Mouse (Mus musculus) lung, embryonic 14.5 days (tissue): ENCODE data around the gene Wdr64. TPM values are rescaled to one million over a fixed set of nuclear protein-coding genes. Genes with fewer than 3 reads are reported as not detected.

ENCODE experiments used
- ATAC-seq: fragments of 200-750 bp; cut with Nextera tagmentation; 2 replicates; pipeline ENCODE4 v1.8.0; 2017; ENCODE audit warnings: mild to moderate bottlenecking, moderate TSS enrichment, moderate library complexity; ENCODE audit not compliant: insufficient read depth
- DNase-seq: peaks from one replicate; pipeline ENCODE4 v3.0.0-alpha.2; 2015
- H3K27ac ChIP-seq: fragments of 300-500 bp; sonication (generic); 2 replicates; pipeline ENCODE4 v1.5.1; 2014; ENCODE audit warnings: low read depth, mild to moderate bottlenecking, moderate library complexity
- H3K27me3 ChIP-seq: fragments of 300-500 bp; sonication (generic); 2 replicates; pipeline ENCODE4 v1.6.1; 2014; ENCODE audit warnings: low read length, control low read depth; ENCODE audit not compliant: insufficient read depth
- H3K36me3 ChIP-seq: fragments of 300-500 bp; sonication (generic); 2 replicates; pipeline ENCODE4 v1.6.1; 2014; ENCODE audit warnings: control low read depth; ENCODE audit not compliant: insufficient read depth
- H3K4me1 ChIP-seq: fragments of 300-500 bp; sonication (generic); 2 replicates; pipeline ENCODE4 v1.6.1; 2014; ENCODE audit warnings: antibody characterized with exemption, control low read depth; ENCODE audit not compliant: insufficient read depth
- H3K4me2 ChIP-seq: fragments of 300-500 bp; sonication (generic); 2 replicates; pipeline ENCODE4 v1.6.1; 2014; ENCODE audit warnings: mild to moderate bottlenecking
- H3K4me3 ChIP-seq: fragments of 300-500 bp; sonication (generic); 2 replicates; pipeline ENCODE4 v1.5.1; 2014; ENCODE audit warnings: low read depth, low read length
- H3K9ac ChIP-seq: fragments of 300-500 bp; sonication (generic); 2 replicates; pipeline ENCODE4 v1.6.1; 2014
- H3K9me3 ChIP-seq: fragments of 300-500 bp; sonication (generic); 2 replicates; pipeline ENCODE4 v1.6.1; 2016; ENCODE audit warnings: low read depth, low read length, control low read depth
- CTCF ChIP-seq: IDR thresholded peaks from 2 replicates; pipeline ENCODE4 v1.5.1; 2016; ENCODE audit warnings: antibody characterized with exemption, low read depth
- WGBS: fragments of 180-500 bp; shearing (Covaris S2); extraction: QIAGEN DNeasy Blood & Tissue Kit; methylation state at CpG from one replicate; pipeline ENCODE4 v1.1.7; 2014; 5-methylcytosine and 5-hydroxymethylcytosine counted together
- polyA plus RNA-seq: library from polyadenylated mRNA; unstranded; fragments of >200 nt; fragmentation: Nextera tagmentation; extraction: Ambion mirVana; gene quantifications from 2 replicates; pipeline ENCODE4 v1.2.1, GENCODE M21; 2014

The Wdr64 gene
- polyA plus RNA-seq, 1 experiment from 2014 or later = not detected

DNA sequence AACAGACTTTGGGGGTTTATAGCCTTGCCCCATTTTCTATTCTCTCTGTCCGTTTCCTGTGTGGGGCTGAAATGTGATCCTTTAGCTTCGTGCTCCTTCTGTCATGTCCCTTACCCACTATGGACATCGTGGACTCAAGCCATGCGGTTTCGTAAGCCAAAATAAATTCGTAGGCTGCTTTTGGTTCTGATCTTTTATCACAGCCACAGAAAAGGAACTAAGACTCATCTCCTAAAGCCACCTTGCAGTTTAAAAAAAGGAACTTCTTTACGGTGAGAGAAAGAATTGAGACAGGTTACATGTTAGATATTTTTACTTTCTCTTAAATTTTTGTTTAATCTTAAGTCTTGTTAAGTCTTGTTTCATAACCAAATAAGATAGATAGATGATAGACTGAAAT, 130.1 kb downstream of the Wdr64 start:
- no peaks in the 10 kb centered on the region for H3K4me1 ChIP-seq
- H3K4me3 ChIP-seq = no peak overlapping the region
- ATAC-seq = no peak
- no peak for DNase-seq
- 84% methylated on average over 7 of the region's 7 CpGs for WGBS
- H3K27me3 ChIP-seq = no peaks in the 10 kb centered on the region
- no peak for TF ChIP-seq CTCF
- no peaks in the 10 kb centered on the region for H3K9me3 ChIP-seq
- no peak overlapping the region for H3K27ac ChIP-seq
- H3K4me2 ChIP-seq = no peak overlapping the region
- no peak overlapping the region for H3K9ac ChIP-seq
- H3K36me3 ChIP-seq = no peaks in the 10 kb centered on the region

DNA sequence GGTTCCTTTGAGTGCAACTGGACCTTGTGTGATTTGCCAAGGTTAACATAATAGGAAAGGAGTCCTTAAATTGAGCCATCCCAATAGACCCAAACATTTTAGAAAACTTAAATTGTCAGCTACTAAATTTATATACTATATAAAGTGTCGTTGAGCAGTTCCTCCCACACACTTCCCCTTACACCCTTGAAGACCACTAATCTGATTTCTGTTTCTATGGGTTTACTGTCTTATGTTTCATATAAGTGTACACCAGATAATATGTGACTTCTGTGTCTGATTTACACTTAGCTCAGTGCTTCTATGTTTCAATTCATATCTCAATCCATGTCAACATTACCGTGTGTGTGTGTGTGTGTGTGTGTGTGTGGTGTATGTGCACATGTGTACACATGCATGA, 130.8 kb downstream of the Wdr64 start:
- H3K4me3 ChIP-seq = no peak overlapping the region
- no peaks in the 10 kb centered on the region for H3K4me1 ChIP-seq
- DNase-seq (no peak), ATAC-seq (no peak)
- no peak overlapping the region for H3K9ac ChIP-seq
- WGBS = 78% methylated on average over 2 of the region's 2 CpGs
- H3K27me3 ChIP-seq = no peaks in the 10 kb centered on the region
- TF ChIP-seq CTCF = no peak
- no peaks in the 10 kb centered on the region for H3K36me3 ChIP-seq
- no peaks in the 10 kb centered on the region for H3K9me3 ChIP-seq
- H3K27ac ChIP-seq = no peak overlapping the region
- no peak overlapping the region for H3K4me2 ChIP-seq

DNA sequence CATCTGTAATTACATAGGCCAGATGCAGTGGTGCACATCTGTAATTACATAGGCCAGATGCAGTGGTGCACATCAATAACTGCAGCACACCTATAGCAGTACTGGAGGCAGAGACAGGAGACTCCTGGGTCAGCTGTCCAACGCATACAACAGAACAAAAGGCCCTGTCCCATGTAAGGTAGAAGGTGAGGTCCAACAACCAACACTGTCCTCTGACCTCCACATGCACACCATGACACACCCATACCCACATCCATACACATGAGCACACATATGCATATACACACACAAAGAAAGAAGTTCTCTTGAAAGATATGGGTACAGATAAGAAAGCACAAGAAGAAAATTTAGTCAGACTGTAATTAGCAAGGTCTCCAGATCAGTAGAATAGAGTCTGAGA, 157.1 kb downstream of the Wdr64 start:
- DNase-seq (no peak), ATAC-seq (no peak)
- Histone ChIP-seq H3K4me3 (no peak overlapping the region), H3K9me3 (no peaks in the 10 kb centered on the region), H3K27ac (no peak overlapping the region), H3K4me1 (no peaks in the 10 kb centered on the region), H3K36me3 (no peaks in the 10 kb centered on the region), H3K27me3 (no peaks in the 10 kb centered on the region), H3K4me2 (no peak overlapping the region), H3K9ac (no peak overlapping the region)
- 92% methylated on average over 1 of the region's 1 CpGs for WGBS
- no peak for TF ChIP-seq CTCF

Other genes starting within 250 kb of the Wdr64 start
- 0.08 and 0.20 TPM in 2 replicates for gene Rgs7, start 206.1 kb upstream of the Wdr64 start, polyA plus RNA-seq
- 0.12 and 0.51 TPM in 2 replicates for gene Kmo, start 78.2 kb upstream of the Wdr64 start, polyA plus RNA-seq
- 115 and 123 TPM in 2 replicates for gene Fh1, start 73.0 kb upstream of the Wdr64 start, polyA plus RNA-seq
- gene Opn3, start 5.8 kb upstream of the Wdr64 start, polyA plus RNA-seq = 4.9 and 5.4 TPM in 2 replicates
- gene Chml, start 5.7 kb upstream of the Wdr64 start, polyA plus RNA-seq = 4.0 and 4.5 TPM in 2 replicates
- 97.5 and 106 TPM in 2 replicates for gene Exo1, start 182.0 kb downstream of the Wdr64 start, polyA plus RNA-seq
- not detected in 2 replicates for gene Gm38100, start 221.7 kb downstream of the Wdr64 start, polyA plus RNA-seq